16 mouse cellular contexts compared by ENCODE assay signal in the genomic region with DNA sequence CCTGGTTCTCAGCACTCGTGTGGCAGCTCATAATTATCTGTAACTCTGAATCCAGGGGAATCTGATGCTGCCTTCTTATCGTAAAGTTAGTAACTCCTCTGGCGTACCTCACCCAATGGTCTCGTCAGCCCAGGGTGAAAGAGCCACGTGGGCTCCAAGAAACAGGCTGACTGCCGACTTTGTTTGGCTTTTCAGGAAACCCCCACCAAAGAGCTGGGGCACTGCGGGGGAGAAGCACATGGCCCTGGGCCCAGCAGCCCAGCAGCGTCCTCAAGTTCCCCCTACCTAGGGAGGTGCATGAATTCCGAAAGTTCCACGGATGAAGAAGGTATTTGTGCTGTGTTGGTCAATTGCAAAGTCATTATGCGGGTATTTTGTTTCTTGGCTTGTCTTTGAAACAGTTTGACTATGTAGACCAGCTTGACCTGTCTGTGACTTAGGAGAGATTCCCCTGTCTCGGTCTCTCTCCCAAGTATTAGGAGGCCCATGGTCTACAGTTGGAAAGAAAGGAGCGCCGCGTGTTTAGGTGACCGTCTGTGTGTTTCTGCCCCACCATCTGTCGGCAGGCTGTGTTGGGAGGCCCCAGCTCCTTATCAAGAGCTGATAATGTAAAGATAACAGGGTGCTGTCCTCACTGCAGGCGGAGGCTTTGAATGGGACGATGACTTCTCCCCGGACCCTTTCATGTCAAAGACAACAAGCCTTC. TPM values are rescaled to one million over a fixed set of nuclear protein-coding genes. Genes with fewer than 3 reads are reported as not detected.
A peak's percentile ranks its signal among the peaks of the same experiment; 100 is the strongest.
DNase-seq lines count a peak whose midpoint lies in the region; ATAC-seq and TF ChIP-seq lines count a peak whose summit lies in the region.
"Had no signal": no experiment of that assay in that cellular context is flagged by ENCODE, and none has a peak within 500 bp of the region (broad histone marks: within the 10 kb centered on the region; RNA-seq: fewer than 3 reads in every experiment).

No protein-coding gene starts in this region.

- TF ChIP-seq POLR2A in lung, adult 2 months (IDR thresholded peaks at IDR 0.05; ENCODE audit: borderline replicate concordance, extremely low read depth, low read depth, low read length) = no peak

- peaks cover 20% of the 10 kb centered on the region for H3K4me1 ChIP-seq in heart, embryonic 13.5 days
- H3K4me1 ChIP-seq in lung, embryonic 15.5 days = peaks cover 25% of the 10 kb centered on the region
- H3K4me1 ChIP-seq in lung, adult 2 months (ENCODE audit: control insufficient read depth, insufficient read depth, low read length) = peaks cover 5% of the 10 kb centered on the region
- peaks cover 46% of the 10 kb centered on the region for H3K4me1 ChIP-seq in G1E (ENCODE audit: insufficient read depth, low read depth, low read length)
- peaks cover 23% of the 10 kb centered on the region for H3K4me1 ChIP-seq in liver, embryonic 13.5 days (replicated peaks)
- no peaks in the 10 kb centered on the region for H3K4me1 ChIP-seq in midbrain, embryonic 13.5 days (replicated peaks)
- H3K4me1 ChIP-seq: forebrain, embryonic 13.5 days had no signal

- no peak overlapping the region for H3K27ac ChIP-seq in heart, embryonic 13.5 days (replicated peaks)
- H3K27ac ChIP-seq in lung, embryonic 15.5 days = 0 out of 2 replicates have a peak overlapping the region, but pooled peaks have one; percentile 10
- no peak overlapping the region for H3K27ac ChIP-seq in liver, embryonic 13.5 days
- no peak overlapping the region for H3K27ac ChIP-seq in midbrain, embryonic 13.5 days
- H3K27ac ChIP-seq: forebrain, embryonic 13.5 days; macrophage had no signal

- peaks cover 49% of the 10 kb centered on the region for H3K36me3 ChIP-seq in heart, embryonic 13.5 days
- peaks cover 15% of the 10 kb centered on the region for H3K36me3 ChIP-seq in lung, embryonic 15.5 days
- H3K36me3 ChIP-seq in G1E (replicated peaks) = peaks cover 77% of the 10 kb centered on the region
- H3K36me3 ChIP-seq in liver, embryonic 13.5 days = peaks cover 44% of the 10 kb centered on the region
- peaks cover 65% of the 10 kb centered on the region for H3K36me3 ChIP-seq in midbrain, embryonic 13.5 days

- DNase-seq in heart, adult 9 months (ENCODE audit: low spot score in 2 of 2) = no peak
- no peak for DNase-seq in lung, adult 2 months
- peak; percentile 71 for DNase-seq in G1E (ENCODE audit: low spot score)
- no peak for DNase-seq in liver, embryonic 13.5 days
- DNase-seq in cerebellum, adult 9-10 months = no peak
- DNase-seq: adrenal gland, postnatal 14 days; B cell, adult 2 months; kidney, adult 9 months; right cerebral cortex, postnatal 14 days had no signal

- H3K4me2 ChIP-seq in heart, embryonic 13.5 days = peak overlapping the region; percentile 50
- H3K4me2 ChIP-seq in lung, embryonic 15.5 days = peak overlapping the region; percentile 18; the same call in 1 of the 2 replicates
- 0 out of 2 replicates have a peak overlapping the region, but pooled peaks have one; percentile 2 for H3K4me2 ChIP-seq in liver, embryonic 13.5 days
- H3K4me2 ChIP-seq in midbrain, embryonic 13.5 days (replicated peaks) = no peak overlapping the region
- H3K4me2 ChIP-seq: forebrain, embryonic 13.5 days had no signal

- TF ChIP-seq CTCF in lung, adult 2 months (IDR thresholded peaks at IDR 0.05; ENCODE audit: insufficient read depth, low read length) = no peak
- no peak for TF ChIP-seq CTCF in G1E (IDR thresholded peaks at IDR 0.05; ENCODE audit: low read depth, low read length)

- no peak overlapping the region for H3K4me3 ChIP-seq in heart, embryonic 13.5 days
- H3K4me3 ChIP-seq in lung, embryonic 15.5 days = no peak overlapping the region
- H3K4me3 ChIP-seq in lung, adult 2 months (replicated peaks; ENCODE audit: extremely low read depth, low read depth, low read length) = no peak overlapping the region
- peak overlapping the region; percentile 64; the same call in 1 of the 2 replicates for H3K4me3 ChIP-seq in G1E (ENCODE audit: low read depth, low read length)
- no peak overlapping the region for H3K4me3 ChIP-seq in liver, embryonic 13.5 days (replicated peaks)
- H3K4me3 ChIP-seq in midbrain, embryonic 13.5 days (replicated peaks) = no peak overlapping the region
- H3K4me3 ChIP-seq: forebrain, embryonic 13.5 days had no signal

- 21% methylated on average over 20 of the region's 20 CpGs for WGBS in heart, embryonic 13.5 days
- WGBS in lung, embryonic 15.5 days = 30% methylated on average over 20 of the region's 20 CpGs
- whole genome bisulfite sequencing in lung, adult 2 months = 52% methylated on average over 20 of the region's 20 CpGs
- 44% methylated on average over 20 of the region's 20 CpGs for WGBS in liver, embryonic 13.5 days (ENCODE audit: insufficient replicate concordance)
- 88% methylated on average over 20 of the region's 20 CpGs for WGBS in midbrain, embryonic 13.5 days

- H3K9me3 ChIP-seq in heart, embryonic 13.5 days = no peaks in the 10 kb centered on the region
- no peaks in the 10 kb centered on the region for H3K9me3 ChIP-seq in lung, embryonic 15.5 days
- H3K9me3 ChIP-seq in G1E (replicated peaks) = no peaks in the 10 kb centered on the region
- H3K9me3 ChIP-seq in liver, embryonic 13.5 days (replicated peaks) = no peaks in the 10 kb centered on the region
- no peaks in the 10 kb centered on the region for H3K9me3 ChIP-seq in midbrain, embryonic 13.5 days
- H3K9me3 ChIP-seq: forebrain, embryonic 13.5 days had no signal

- no peak for ATAC-seq in heart, embryonic 13.5 days (ENCODE audit: extremely low read depth, insufficient number of reproducible peaks, low FRiP score, low TSS enrichment)
- ATAC-seq in lung, embryonic 15.5 days (ENCODE audit: borderline replicate concordance, extremely low read depth, low FRiP score, low TSS enrichment) = 0 out of 2 replicates have a peak, but pooled peaks have one; percentile 24
- ATAC-seq in G1E (ENCODE audit: extremely low read depth, insufficient number of reproducible peaks, low FRiP score, poor library complexity, severe bottlenecking) = peak; percentile 77
- peak; percentile 32; the same call in 1 of the 2 replicates for ATAC-seq in liver, embryonic 13.5 days (ENCODE audit: low read depth)
- no peak for ATAC-seq in midbrain, embryonic 13.5 days
- ATAC-seq: forebrain, embryonic 13.5 days; hindbrain, embryonic 16.5 days; midbrain, embryonic 16.5 days had no signal

- no peaks in the 10 kb centered on the region for H3K27me3 ChIP-seq in heart, embryonic 13.5 days (replicated peaks)
- H3K27me3 ChIP-seq in lung, embryonic 15.5 days = no peaks in the 10 kb centered on the region
- no peaks in the 10 kb centered on the region for H3K27me3 ChIP-seq in G1E (ENCODE audit: insufficient read depth, low read length)
- no peaks in the 10 kb centered on the region for H3K27me3 ChIP-seq in liver, embryonic 13.5 days
- no peaks in the 10 kb centered on the region for H3K27me3 ChIP-seq in midbrain, embryonic 13.5 days
- H3K27me3 ChIP-seq: forebrain, embryonic 13.5 days had no signal

- H3K9ac ChIP-seq in heart, embryonic 13.5 days = peak overlapping the region; percentile 2; the same call in 1 of the 2 replicates
- H3K9ac ChIP-seq in lung, embryonic 15.5 days = no peak overlapping the region
- H3K9ac ChIP-seq in liver, embryonic 13.5 days = no peak overlapping the region
- H3K9ac ChIP-seq in midbrain, embryonic 13.5 days (replicated peaks) = no peak overlapping the region
- H3K9ac ChIP-seq: forebrain, embryonic 13.5 days had no signal

RNA-seq across cellular contexts. Expression of a gene that starts 7.4 kb away (rescaled TPM):
- 0.24 and 0.33 TPM in 2 replicates for polyA plus RNA-seq in heart, embryonic 13.5 days (2015; fragmentation: Nextera tagmentation; extraction: Ambion mirVana)
- 0.44 and 0.46 TPM in 2 replicates for polyA plus RNA-seq in lung, embryonic 15.5 days (2015; fragmentation: Nextera tagmentation; extraction: Ambion mirVana)
- polyA plus RNA-seq in lung, adult 2 months (2012; rRNA removed) = 1.1 and 1.6 TPM in 2 replicates
- total RNA-seq in G1E (2014; fragmentation: Nextera tagmentation) (3.2 and 3.5 TPM in 2 replicates), G1E (2017) (0.35 and 0.44 TPM in 2 replicates)
- 1.4 and 1.5 TPM in 2 replicates for polyA plus RNA-seq in G1E (2012)
- polyA plus RNA-seq in liver, embryonic 13.5 days (2015; fragmentation: Nextera tagmentation; extraction: Ambion mirVana) = 0.41 and 0.65 TPM in 2 replicates
- 0.13 and 0.14 TPM in 2 replicates for polyA plus RNA-seq in midbrain, embryonic 13.5 days (2015; fragmentation: Nextera tagmentation; extraction: Ambion mirVana)
- polyA plus RNA-seq: macrophage; midbrain, embryonic 16.5 days had no signal

RNA-seq across cellular contexts. Expression of a gene that starts 40.7 kb away (rescaled TPM):
- 14.7 and 15.3 TPM in 2 replicates for polyA plus RNA-seq in heart, embryonic 13.5 days (2015; fragmentation: Nextera tagmentation; extraction: Ambion mirVana)
- polyA plus RNA-seq in lung, embryonic 15.5 days (2015; fragmentation: Nextera tagmentation; extraction: Ambion mirVana) = 21.2 and 25.1 TPM in 2 replicates
- polyA plus RNA-seq in lung, adult 2 months (2012; rRNA removed) = 107 and 117 TPM in 2 replicates
- total RNA-seq in G1E (2014; fragmentation: Nextera tagmentation) (7.0 and 10.8 TPM in 2 replicates), G1E (2017) (17.5 and 20.1 TPM in 2 replicates)
- 5.8 and 6.9 TPM in 2 replicates for polyA plus RNA-seq in G1E (2012)
- 2.8 and 3.2 TPM in 2 replicates for polyA plus RNA-seq in liver, embryonic 13.5 days (2015; fragmentation: Nextera tagmentation; extraction: Ambion mirVana)
- polyA plus RNA-seq in midbrain, embryonic 13.5 days (2015; fragmentation: Nextera tagmentation; extraction: Ambion mirVana) = 42.8 and 44.8 TPM in 2 replicates

Comparison
In these comparisons a context has a peak if more than half of its experiments do, and no peak if none do; other contexts are left out.
1. ATAC-seq: peak in lung, embryonic 15.5 days (single experiment), G1E (single experiment) and liver, embryonic 13.5 days (single experiment); none in heart, embryonic 13.5 days (single experiment) and midbrain, embryonic 13.5 days (single experiment).